Mouse (Mus musculus) limb, embryonic 10.5 days (tissue): ENCODE results near the gene Krcc1. TPM values are rescaled to one million over a fixed set of nuclear protein-coding genes. Genes with fewer than 3 reads are reported as not detected.
"Not testable (repeated sequence)": the region's sequence is repeated elsewhere in the genome, so short reads cannot be mapped to it uniquely, and the experiment has no call there.

Source experiments
- DNase-seq: peaks from one replicate; pipeline ENCODE4 v3.0.0-alpha.2; 2017; ENCODE audit warnings: low spot score
- H3K27ac ChIP-seq: fragments of 300-500 bp; sonication (generic); 2 replicates; pipeline ENCODE4 v1.5.1; 2016; ENCODE audit warnings: mild to moderate bottlenecking
- H3K27me3 ChIP-seq: fragments of 300-500 bp; sonication (generic); 2 replicates; pipeline ENCODE4 v1.6.1; 2016; ENCODE audit warnings: low read depth, mild to moderate bottlenecking; ENCODE audit not compliant: poor library complexity, severe bottlenecking
- H3K36me3 ChIP-seq: fragments of 300-500 bp; sonication (generic); 2 replicates; pipeline ENCODE4 v1.6.1; 2016; ENCODE audit warnings: mild to moderate bottlenecking, moderate library complexity
- H3K4me1 ChIP-seq: fragments of 300-500 bp; sonication (generic); 2 replicates; pipeline ENCODE4 v1.6.1; 2016
- H3K4me3 ChIP-seq: fragments of 300-500 bp; sonication (generic); 2 replicates; pipeline ENCODE4 v1.5.1; 2016; ENCODE audit warnings: mild to moderate bottlenecking, moderate library complexity
- H3K9me3 ChIP-seq: fragments of 300-500 bp; sonication (generic); replicated peaks from 2 replicates; pipeline ENCODE4 v1.6.1; 2016; ENCODE audit warnings: mild to moderate bottlenecking
- WGBS: fragments of 180-500 bp; shearing (Covaris S2); methylation state at CpG from one replicate; pipeline ENCODE4 v1.1.7; 2016; 5-methylcytosine and 5-hydroxymethylcytosine counted together
- polyA plus RNA-seq: library from polyadenylated mRNA; unstranded; fragments of >200 nt; fragmentation: Nextera tagmentation; extraction: Ambion mirVana; gene quantifications from 2 replicates; pipeline ENCODE4 v1.2.1, GENCODE M21; 2016

Gene Krcc1
- polyA plus RNA-seq, 1 experiment from 2014 or later, result 32.0 TPM

DNA sequence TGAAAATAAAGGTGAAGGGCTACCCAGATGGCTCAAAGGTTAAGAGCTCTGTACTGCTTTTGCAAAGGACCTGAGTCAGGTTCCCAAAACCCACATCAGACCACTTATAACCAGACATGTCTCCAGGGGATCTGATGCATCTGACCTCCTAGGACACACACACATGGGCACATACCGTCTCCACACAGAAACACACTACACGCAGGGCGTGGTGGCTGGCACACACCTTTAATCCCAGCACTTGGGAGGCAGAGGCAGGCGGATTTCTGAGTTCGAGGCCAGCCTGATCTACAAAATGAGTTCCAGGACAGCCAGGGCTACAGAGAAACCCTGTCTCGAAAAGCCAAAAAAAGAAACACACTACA is 1.8 kb upstream of the Krcc1 start:
- H3K36me3 ChIP-seq, DNase-seq, H3K9me3 ChIP-seq, H3K27ac ChIP-seq, H3K4me3 ChIP-seq, H3K27me3 ChIP-seq: not testable (repeated sequence)
- WGBS, result 91% methylated on average over 6 of the region's 6 CpGs
- peaks cover 18% of the 10 kb centered on the region for H3K4me1 ChIP-seq

DNA sequence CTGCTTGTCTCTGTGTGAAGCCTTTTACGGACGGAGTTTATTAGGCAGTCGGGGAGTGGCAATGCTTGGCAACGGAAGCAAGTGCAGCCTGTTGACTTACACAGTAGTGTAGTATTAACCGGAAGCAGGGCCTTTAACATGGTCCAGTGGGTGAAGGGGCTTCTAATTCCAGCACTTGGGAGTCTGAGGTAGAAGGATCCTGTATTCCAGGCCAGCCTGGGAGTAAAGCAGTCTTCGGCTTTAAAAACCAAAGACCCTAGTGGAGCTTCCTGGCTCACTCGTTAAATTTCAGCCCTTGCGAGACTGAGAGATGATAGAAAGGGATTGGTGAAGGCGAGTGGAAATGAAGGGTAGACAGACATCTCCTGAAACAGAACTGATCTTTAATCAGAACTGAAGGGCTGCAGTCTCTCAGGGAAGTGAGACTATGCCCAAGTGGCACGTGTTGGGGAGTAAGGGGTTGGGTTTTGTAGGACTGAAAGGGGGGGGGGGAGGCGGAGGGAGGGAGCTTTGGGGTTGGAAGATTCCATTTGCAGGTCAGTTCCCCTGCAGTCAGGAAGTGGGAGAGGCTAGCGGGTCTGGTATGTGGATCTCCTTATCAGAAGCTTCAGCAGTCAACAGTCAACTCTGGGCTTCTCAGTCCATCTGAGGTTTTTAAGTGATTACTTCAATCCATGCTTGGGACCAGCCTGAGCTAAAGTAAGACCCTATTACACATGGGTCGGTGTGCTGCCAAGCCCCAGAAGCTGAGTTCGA is 998 bp upstream of the Krcc1 start:
- H3K36me3 ChIP-seq, result no peaks in the 10 kb centered on the region
- 33% methylated on average over 14 of the region's 14 CpGs for WGBS
- peaks cover 18% of the 10 kb centered on the region for H3K4me1 ChIP-seq
- no peaks in the 10 kb centered on the region for H3K9me3 ChIP-seq
- DNase-seq, result peak; percentile 57
- H3K27me3 ChIP-seq, result no peaks in the 10 kb centered on the region
- H3K27ac ChIP-seq, result peak overlapping the region; percentile 98
- H3K4me3 ChIP-seq, result peak overlapping the region; percentile 93

DNA sequence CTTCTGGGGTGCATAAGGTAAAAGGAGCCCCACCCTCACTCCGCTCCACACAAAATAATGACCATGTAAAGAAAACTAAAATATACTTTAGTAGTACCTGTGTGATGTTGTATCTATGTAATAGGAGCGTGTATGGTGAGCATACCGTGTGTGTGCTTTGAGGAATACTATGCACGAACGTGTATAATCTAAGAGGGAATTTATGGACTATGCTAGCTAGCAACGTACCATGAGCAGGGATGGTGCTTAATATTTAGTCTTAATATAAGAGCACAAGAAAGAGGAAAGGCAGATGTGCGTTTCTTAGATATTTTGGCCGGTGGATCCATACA is 454 bp upstream of the Krcc1 start:
- Histone ChIP-seq H3K36me3 (no peaks in the 10 kb centered on the region), H3K4me3 (peak overlapping the region; percentile 93), H3K27me3 (no peaks in the 10 kb centered on the region), H3K9me3 (no peaks in the 10 kb centered on the region), H3K27ac (peak overlapping the region; percentile 98), H3K4me1 (peaks cover 18% of the 10 kb centered on the region)
- no peak for DNase-seq
- WGBS, result 2% methylated on average over 8 of the region's 8 CpGs

DNA sequence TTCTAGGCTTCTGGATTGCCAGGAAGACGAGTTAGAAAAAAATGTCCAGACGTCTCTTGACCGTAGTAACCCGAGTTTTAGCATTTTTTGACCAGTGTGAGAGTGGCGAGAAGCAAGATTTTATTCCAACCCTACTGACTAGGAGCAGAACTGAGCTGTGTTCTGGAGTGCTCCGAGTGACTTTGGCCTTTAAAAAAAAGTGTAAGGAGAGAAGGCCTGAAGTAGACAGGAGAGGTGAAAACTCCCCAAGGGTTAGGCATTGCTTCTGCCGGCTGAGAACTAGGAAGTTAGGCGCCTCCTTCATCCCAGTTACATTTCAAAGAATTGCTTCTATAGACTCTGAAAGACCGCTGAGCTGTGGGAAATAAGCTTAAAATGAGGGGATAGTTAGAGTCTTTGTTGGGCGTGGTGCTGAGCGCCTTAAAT is 852 bp downstream of the Krcc1 start:
- peak; percentile 36 for DNase-seq
- Histone ChIP-seq H3K27me3 (no peaks in the 10 kb centered on the region), H3K4me1 (peaks cover 18% of the 10 kb centered on the region), H3K36me3 (no peaks in the 10 kb centered on the region), H3K27ac (peak overlapping the region; percentile 98), H3K4me3 (peak overlapping the region; percentile 93), H3K9me3 (no peaks in the 10 kb centered on the region)
- WGBS, result 3% methylated on average over 11 of the region's 11 CpGs

DNA sequence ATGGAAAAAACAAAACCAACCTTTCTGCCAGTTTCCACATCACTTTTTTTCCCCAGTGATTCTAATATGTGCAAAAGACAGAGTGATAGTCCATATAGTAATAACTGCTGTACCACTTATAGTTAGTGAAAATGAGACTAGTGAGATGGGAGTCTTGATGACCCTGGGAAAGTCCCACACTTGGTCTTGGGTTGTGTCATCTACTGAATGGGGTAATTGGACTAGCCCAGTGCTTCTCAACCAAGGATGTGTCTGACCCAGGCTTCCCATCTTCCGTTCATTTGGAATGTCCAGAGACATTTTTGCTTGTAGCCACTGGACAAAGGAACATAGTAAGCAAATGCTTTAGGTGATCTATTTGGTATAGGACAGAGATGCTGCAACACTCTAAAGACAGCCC is 2.2 kb downstream of the Krcc1 start:
- H3K9me3 ChIP-seq, result no peaks in the 10 kb centered on the region
- H3K4me3 ChIP-seq, result no peak overlapping the region
- no peaks in the 10 kb centered on the region for H3K27me3 ChIP-seq
- H3K36me3 ChIP-seq, result no peaks in the 10 kb centered on the region
- no peak for DNase-seq
- 93% methylated on average over 1 of the region's 1 CpGs for WGBS
- no peak overlapping the region for H3K27ac ChIP-seq
- peaks cover 18% of the 10 kb centered on the region for H3K4me1 ChIP-seq

DNA sequence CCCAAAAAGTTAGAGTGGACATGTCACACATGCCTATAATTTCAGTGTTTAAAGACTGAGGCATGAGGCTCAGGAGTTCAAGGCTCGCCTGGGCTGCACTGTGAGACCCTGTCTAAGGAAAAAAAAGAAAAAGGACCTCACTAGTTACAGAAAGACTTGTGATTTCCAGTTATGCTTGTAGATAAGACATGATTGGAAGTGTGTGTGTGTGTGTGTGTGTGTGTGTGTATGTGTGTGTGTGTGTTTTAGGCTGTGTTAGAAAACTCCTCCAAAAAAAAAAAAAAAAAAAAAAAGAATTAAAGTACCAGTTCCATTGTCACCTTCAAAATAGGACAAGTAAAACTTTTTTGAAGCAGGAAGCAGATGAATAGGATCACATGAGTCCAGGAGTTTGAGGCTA is 3.1 kb downstream of the Krcc1 start:
- no peak for DNase-seq
- Histone ChIP-seq H3K27me3 (no peaks in the 10 kb centered on the region), H3K36me3 (no peaks in the 10 kb centered on the region), H3K9me3 (no peaks in the 10 kb centered on the region), H3K4me1 (peaks cover 18% of the 10 kb centered on the region), H3K4me3 (no peak overlapping the region), H3K27ac (no peak overlapping the region)
- 83% methylated on average over 1 of the region's 1 CpGs for WGBS

DNA sequence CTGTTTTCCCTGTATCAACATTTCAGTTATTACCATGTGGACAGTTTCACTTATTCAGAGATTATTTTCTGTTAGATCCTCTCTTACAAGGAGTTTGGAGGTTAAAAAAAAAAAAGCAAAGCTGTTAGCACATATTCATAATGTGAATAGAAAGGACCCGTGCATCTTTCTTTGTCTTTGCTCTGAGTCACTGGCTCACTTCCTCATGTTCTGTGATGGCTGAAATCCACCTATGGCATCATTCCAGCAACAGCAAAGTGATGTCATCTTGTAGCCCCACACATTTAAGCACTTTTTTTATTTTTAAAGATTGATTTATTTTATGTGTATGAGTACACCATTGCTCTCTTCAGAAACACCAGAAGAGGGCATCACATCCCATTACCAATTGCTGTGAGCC is 7.9 kb downstream of the Krcc1 start:
- H3K4me3 ChIP-seq, result no peak overlapping the region
- no peaks in the 10 kb centered on the region for H3K9me3 ChIP-seq
- no peaks in the 10 kb centered on the region for H3K4me1 ChIP-seq
- H3K27me3 ChIP-seq, result no peaks in the 10 kb centered on the region
- 93% methylated on average over 1 of the region's 1 CpGs for WGBS
- H3K27ac ChIP-seq, result no peak overlapping the region
- no peak for DNase-seq
- H3K36me3 ChIP-seq, result peaks cover 7% of the 10 kb centered on the region

DNA sequence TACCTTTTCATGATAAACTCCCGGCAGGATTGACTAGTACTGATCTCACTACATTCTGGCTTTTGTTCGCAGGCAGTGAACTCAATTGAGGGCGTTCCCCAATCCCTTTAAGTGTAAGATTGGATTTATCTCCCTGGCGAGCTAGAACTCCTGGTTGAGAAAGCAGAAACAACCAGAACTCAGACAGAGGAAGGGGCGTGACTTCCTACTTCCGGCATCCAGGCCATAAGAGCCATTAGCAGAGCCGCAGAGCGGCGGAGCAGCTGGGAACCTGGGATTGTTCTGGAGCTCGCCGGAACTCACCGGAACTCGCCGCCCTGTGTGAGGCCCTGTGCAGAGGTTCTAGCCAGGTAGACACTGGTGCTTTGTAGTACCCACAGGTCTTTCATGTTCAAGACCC is 22.0 kb downstream of the Krcc1 start:
- Histone ChIP-seq H3K4me1 (no peaks in the 10 kb centered on the region), H3K27me3 (no peaks in the 10 kb centered on the region), H3K27ac (no peak overlapping the region), H3K36me3 (no peaks in the 10 kb centered on the region), H3K9me3 (no peaks in the 10 kb centered on the region), H3K4me3 (no peak overlapping the region)
- no peak for DNase-seq
- WGBS, result 92% methylated on average over 14 of the region's 14 CpGs

DNA sequence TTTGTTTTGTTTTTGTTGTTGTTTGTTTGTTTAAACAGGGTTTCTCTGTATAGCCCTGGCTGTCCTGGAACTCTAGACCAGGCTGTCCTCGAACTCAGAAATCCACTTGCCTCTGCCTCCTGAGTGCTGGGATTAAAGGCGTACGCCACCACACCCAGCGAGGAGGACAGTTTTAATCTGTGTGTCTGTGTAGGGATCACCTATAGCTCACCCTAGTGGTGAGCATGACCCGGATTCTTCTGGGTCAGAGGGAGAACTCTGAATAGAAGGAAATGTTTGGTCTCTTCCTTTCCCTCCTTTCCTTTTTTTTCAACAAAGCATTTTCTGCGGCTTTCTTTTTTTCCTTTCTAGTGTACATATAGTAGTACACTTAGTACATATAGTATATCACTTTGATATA is 23.8 kb downstream of the Krcc1 start:
- H3K27ac ChIP-seq, result no peak overlapping the region
- no peaks in the 10 kb centered on the region for H3K36me3 ChIP-seq
- no peak for DNase-seq
- no peaks in the 10 kb centered on the region for H3K4me1 ChIP-seq
- H3K27me3 ChIP-seq, result no peaks in the 10 kb centered on the region
- 74% methylated on average over 6 of the region's 6 CpGs for WGBS
- H3K9me3 ChIP-seq, result no peaks in the 10 kb centered on the region
- H3K4me3 ChIP-seq, result no peak overlapping the region

DNA sequence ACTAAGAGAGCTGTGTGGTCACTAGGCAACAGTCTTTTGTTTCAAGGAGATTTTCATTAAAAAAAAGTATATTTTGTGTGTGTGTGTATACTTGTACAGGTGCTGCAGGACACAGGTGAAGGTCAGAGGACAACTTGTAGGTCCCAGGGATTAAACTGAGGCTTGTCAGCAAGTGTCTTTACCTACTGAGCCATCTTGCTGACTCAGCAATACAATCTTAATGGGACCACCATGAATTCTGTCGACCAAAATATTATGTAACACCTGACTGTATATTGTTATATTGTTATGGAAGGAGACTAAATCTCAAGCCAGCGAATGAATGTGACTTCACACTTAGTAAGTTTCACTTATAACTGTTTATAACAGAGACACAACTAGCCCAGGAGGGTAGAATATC is 26.6 kb downstream of the Krcc1 start:
- 76% methylated on average over 2 of the region's 2 CpGs for WGBS
- H3K9me3 ChIP-seq, result no peaks in the 10 kb centered on the region

DNA sequence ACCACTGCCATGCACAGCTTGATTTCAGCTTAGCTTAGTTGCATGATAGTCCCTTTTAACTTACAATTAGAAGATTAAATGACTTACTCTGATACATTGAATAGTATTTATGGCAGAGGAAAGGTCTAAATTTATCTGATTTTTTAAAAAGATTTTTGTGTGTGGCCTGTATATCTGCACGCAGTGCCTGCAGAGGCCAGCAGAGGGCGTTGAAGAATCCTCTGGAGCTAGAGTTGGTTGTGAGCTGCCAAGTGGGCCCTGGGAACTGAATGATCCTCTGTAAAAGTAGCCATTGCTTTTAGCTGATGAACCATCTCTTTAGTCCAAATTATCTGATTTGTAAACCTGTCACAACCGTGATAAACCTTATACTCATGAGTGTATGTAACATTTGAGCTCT is 27.3 kb downstream of the Krcc1 start:
- Histone ChIP-seq H3K27ac (no peak overlapping the region), H3K36me3 (no peaks in the 10 kb centered on the region), H3K9me3 (no peaks in the 10 kb centered on the region), H3K27me3 (no peaks in the 10 kb centered on the region), H3K4me3 (no peak overlapping the region), H3K4me1 (no peaks in the 10 kb centered on the region)
- DNase-seq, result peak; percentile 57
- 36% methylated on average over 3 of the region's 3 CpGs for WGBS

More for the DNA sequence above, 26.6 kb downstream of the Krcc1 start:
- no peak for DNase-seq
- H3K27me3 ChIP-seq, result no peaks in the 10 kb centered on the region
- no peak overlapping the region for H3K27ac ChIP-seq
- H3K4me3 ChIP-seq, result no peak overlapping the region
- H3K36me3 ChIP-seq, result no peaks in the 10 kb centered on the region
- no peaks in the 10 kb centered on the region for H3K4me1 ChIP-seq

DNA sequence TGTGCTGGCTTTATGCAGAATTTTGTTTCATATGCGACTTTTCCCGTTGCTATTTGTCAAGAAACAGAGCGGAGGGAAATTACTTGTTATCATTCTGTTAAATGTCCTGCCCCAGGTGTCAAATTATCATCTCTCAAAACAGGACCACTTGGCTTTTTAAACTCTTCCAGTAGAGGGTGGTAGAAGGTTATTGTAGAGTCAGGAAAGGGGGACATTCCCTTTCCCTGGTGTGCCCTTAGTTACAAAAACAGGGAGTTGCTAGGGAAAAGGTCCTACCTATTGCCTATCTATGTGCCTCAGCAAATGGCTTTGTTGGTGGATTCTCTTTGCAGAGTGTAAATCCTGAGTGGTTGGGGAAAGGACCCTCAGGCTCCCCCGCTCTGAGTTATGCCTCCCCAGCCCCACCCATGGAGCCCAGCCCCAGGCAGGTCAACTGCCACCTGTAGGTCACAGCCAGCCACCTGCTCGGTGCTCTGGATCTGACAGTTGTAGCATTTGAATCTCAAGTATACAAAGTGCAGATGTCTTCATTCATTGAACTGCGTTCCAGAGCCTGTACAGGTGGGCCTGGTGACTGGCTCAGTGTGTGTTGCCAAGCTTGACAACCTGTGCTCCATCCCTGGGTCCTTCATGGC is 30.7 kb downstream of the Krcc1 start:
- Histone ChIP-seq H3K27me3 (no peaks in the 10 kb centered on the region), H3K9me3 (no peaks in the 10 kb centered on the region), H3K4me3 (no peak overlapping the region), H3K4me1 (no peaks in the 10 kb centered on the region), H3K27ac (no peak overlapping the region), H3K36me3 (no peaks in the 10 kb centered on the region)
- 71% methylated on average over 6 of the region's 6 CpGs for WGBS
- peak; percentile 21 for DNase-seq

DNA sequence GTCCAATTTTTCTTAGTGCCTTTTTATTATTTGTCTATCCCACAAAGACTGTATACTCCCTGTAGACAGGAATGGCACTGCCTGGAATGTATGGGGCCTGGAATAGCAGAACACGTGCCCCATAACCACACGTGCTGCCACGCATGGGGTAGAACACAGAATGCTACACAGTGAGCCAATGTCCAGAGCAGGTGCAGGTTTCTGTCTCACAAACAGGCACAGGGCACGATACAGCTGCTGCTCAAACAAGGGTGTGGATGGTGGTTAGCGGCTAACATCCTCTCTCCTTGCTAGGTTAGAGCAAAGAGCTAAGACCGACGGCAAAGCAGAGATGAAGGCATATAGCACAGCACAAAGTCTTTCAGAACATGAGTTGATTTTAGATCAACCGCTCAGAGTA is 36.0 kb downstream of the Krcc1 start:
- Histone ChIP-seq H3K27me3 (no peaks in the 10 kb centered on the region), H3K4me3 (no peak overlapping the region), H3K27ac (no peak overlapping the region), H3K9me3 (no peaks in the 10 kb centered on the region), H3K36me3 (no peaks in the 10 kb centered on the region), H3K4me1 (no peaks in the 10 kb centered on the region)
- DNase-seq, result no peak
- 87% methylated on average over 8 of the region's 8 CpGs for WGBS
